Mouse (Mus musculus): ENCODE results near the gene Slc9a2. TPM values are rescaled to one million over a fixed set of nuclear protein-coding genes. Genes with fewer than 3 reads are reported as not detected.
A peak's percentile ranks its signal among the peaks of the same experiment; 100 is the strongest.

The Slc9a2 gene
- polyA plus RNA-seq, 1 experiment from 2014 or later: 0.11 TPM

DNA sequence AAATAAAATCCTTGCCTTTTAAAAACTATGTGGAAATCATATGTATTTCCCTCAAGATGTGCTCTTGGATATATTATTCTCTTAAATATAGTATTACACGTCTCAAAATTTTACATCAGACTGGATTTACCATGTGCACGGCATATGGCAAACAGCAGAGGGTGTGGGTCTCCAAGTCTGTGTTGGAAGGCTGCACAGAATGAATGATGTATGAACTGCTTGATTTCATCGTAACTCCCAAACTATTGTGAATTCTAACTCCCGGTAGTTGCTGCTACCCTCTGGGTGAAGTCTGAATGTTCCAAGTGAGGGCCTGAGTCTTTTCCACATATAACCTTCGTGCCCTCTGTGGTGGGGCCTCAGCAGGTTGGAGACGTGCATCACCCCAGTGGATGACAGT is 108.6 kb downstream of the Slc9a2 start:
- Histone ChIP-seq H3K27ac (ENCODE audit: low read length) (no peak overlapping the region), H3K4me1 (ENCODE audit: control insufficient read depth, low read depth, low read length) (peaks cover 5% of the 10 kb centered on the region), H3K36me3 (ENCODE audit: control insufficient read depth, insufficient read depth) (no peaks in the 10 kb centered on the region), H3K4me2 (ENCODE audit: low read depth, low read length) (no peak overlapping the region), H3K9me3 (replicated peaks; ENCODE audit: control insufficient read depth, low read length) (no peaks in the 10 kb centered on the region), H3K9ac (ENCODE audit: low read depth, low read length) (no peak overlapping the region), H3K4me3 (ENCODE audit: low read depth, low read length) (no peak overlapping the region), H3K27me3 (ENCODE audit: control insufficient read depth, insufficient read depth, low read depth, low read length) (no peaks in the 10 kb centered on the region)
- WGBS (ENCODE audit: insufficient replicate concordance): 74% methylated on average over 6 of the region's 6 CpGs
- ATAC-seq (ENCODE audit: low read depth): no peak

DNA sequence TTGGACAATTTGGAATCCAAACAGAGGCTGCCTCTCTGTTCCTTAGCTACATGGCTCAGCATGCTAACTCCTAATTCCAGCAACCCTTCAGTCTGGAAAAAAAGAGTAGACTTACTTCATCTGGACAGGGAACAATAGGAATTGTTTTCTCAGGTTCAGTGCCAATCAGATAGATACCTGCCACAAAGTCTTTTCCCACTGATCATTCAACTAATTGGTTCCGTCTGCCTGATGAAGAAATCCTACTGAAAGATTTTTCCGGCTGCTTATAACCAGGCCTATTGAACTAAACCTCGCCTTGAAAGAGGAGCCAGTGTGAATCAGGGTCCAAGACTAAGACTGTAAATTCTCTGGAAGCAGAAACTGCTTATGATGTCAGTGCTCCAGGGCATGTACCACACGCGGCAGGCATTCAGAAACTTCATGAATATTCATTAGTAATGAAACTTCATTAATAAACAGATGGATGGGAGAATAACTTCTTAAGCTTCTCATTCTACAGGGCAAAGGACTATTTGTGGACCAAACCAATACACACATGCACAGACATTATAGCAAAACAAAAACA is 109.4 kb downstream of the Slc9a2 start:
- ATAC-seq (ENCODE audit: low read depth): no peak
- WGBS (ENCODE audit: insufficient replicate concordance): 36% methylated on average over 5 of the region's 5 CpGs

DNA sequence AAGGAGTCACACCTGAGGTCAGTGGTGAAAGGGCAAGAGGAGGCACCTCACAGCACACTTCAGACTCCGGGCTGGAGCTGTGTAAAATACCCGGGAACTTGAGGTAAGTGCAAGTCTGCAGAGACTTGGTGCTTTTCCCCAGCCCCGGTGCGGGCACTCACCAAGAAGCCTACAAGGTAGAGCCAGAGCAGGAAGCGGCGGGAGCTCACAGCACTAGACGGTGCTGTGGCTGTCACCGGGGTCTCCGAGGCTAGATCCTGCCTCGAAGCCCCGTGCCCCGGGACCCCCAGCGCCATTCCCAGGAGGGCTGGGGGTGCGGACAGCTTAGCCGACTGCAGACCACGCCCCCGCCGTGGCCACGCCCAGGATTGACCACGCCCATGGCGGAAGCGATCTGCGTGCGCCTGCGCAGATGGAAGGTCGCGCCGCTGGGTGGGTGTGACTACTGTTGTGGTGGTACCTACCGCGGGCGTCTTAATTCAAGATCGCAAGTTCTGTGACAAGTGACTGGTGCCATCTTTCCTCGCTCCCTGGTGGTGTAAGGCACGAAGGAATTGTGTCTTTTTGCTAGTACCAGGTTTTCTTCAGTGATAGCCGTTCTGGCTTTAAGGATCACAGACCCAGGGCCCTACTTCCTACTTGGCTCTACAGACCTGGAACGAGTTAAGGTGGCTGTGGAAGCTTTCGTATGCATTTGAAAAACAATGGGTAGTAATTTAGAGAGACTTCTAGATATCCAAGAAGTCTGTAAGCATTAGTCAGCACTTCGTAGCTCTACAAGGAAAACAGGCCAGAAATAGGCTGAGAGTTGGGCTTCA is 110.2 kb downstream of the Slc9a2 start, which contains the start of gene Mfsd9:
Gene Mfsd9 (minus strand): TSS at position 364 of the 818 bp plus-strand sequence.
- Histone ChIP-seq H3K27ac (ENCODE audit: low read length) (peak within 1 kb of the TSS; percentile 16; the same call in 1 of the 2 replicates), H3K36me3 (ENCODE audit: control insufficient read depth, insufficient read depth) (no peaks in the 10 kb centered on the region), H3K4me1 (ENCODE audit: control insufficient read depth, low read depth, low read length) (peaks cover 5% of the 10 kb centered on the region), H3K9me3 (replicated peaks; ENCODE audit: control insufficient read depth, low read length) (no peaks in the 10 kb centered on the region), H3K4me3 (ENCODE audit: low read depth, low read length) (peak within 1 kb of the TSS; percentile 72), H3K27me3 (ENCODE audit: control insufficient read depth, insufficient read depth, low read depth, low read length) (no peaks in the 10 kb centered on the region), H3K9ac (ENCODE audit: low read depth, low read length) (peak within 1 kb of the TSS; percentile 71), H3K4me2 (ENCODE audit: low read depth, low read length) (peak within 1 kb of the TSS; percentile 79)
- 3% methylated on average over 37 of the region's 38 CpGs for WGBS (ENCODE audit: insufficient replicate concordance)
- ATAC-seq (ENCODE audit: low read depth): peak; percentile 87

More for the DNA sequence above, 109.4 kb downstream of the Slc9a2 start:
- H3K4me2 ChIP-seq (ENCODE audit: low read depth, low read length): peak overlapping the region; percentile 79
- no peaks in the 10 kb centered on the region for H3K36me3 ChIP-seq (ENCODE audit: control insufficient read depth, insufficient read depth)
- H3K4me1 ChIP-seq (ENCODE audit: control insufficient read depth, low read depth, low read length): peaks cover 5% of the 10 kb centered on the region
- no peaks in the 10 kb centered on the region for H3K9me3 ChIP-seq (replicated peaks; ENCODE audit: control insufficient read depth, low read length)
- H3K27me3 ChIP-seq (ENCODE audit: control insufficient read depth, insufficient read depth, low read depth, low read length): no peaks in the 10 kb centered on the region
- H3K27ac ChIP-seq (ENCODE audit: low read length): no peak overlapping the region
- peak overlapping the region; percentile 72 for H3K4me3 ChIP-seq (ENCODE audit: low read depth, low read length)
- H3K9ac ChIP-seq (ENCODE audit: low read depth, low read length): peak overlapping the region; percentile 71

DNA sequence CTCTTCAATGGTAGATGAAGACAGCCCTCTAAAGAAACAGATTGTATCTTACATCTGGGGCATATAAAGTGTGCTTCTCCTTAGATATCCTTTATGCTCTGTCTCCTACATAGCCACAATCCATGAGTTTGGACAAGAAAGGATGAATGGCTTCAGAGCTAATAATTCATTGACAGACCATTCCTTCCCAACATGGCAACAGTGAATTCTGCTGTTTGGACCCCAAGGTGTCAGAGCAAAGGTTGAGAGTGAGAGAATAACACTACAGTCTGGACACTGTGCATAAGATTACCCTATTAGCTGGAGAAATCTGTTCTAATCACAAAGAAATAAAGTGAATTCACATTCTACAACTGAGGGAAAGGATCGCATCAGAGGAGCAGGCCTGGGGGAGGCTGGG is 115.1 kb downstream of the Slc9a2 start:
- Histone ChIP-seq H3K27ac (ENCODE audit: low read length) (no peak overlapping the region), H3K9ac (ENCODE audit: low read depth, low read length) (no peak overlapping the region), H3K4me2 (ENCODE audit: low read depth, low read length) (no peak overlapping the region), H3K9me3 (replicated peaks; ENCODE audit: control insufficient read depth, low read length) (no peaks in the 10 kb centered on the region), H3K4me1 (ENCODE audit: control insufficient read depth, low read depth, low read length) (peaks cover 5% of the 10 kb centered on the region; the same call in 1 of the 2 replicates), H3K4me3 (ENCODE audit: low read depth, low read length) (no peak overlapping the region), H3K36me3 (ENCODE audit: control insufficient read depth, insufficient read depth) (no peaks in the 10 kb centered on the region), H3K27me3 (ENCODE audit: control insufficient read depth, insufficient read depth, low read depth, low read length) (no peaks in the 10 kb centered on the region)
- 76% methylated on average over 1 of the region's 1 CpGs for WGBS (ENCODE audit: insufficient replicate concordance)
- ATAC-seq (ENCODE audit: low read depth): no peak

DNA sequence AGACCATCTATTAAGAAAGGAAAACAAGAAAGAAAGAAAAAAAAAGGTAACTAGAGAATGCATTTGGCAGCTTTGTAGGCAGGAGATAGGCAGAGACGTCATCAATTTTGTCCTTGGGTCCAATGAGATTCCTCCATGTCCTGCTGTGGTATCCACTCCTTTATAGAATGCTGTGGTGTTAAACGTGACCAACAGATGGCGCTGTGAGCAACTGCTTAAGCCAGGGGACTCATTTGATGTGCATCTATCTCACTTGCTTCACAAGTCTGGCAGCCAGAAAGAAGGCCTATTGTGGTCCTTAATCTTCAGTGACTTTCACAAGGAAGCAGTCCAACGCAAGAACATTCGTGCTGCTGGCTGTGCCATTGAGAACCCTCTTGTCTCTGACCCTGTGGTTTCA is 117.0 kb downstream of the Slc9a2 start:
- Histone ChIP-seq H3K27me3 (ENCODE audit: control insufficient read depth, insufficient read depth, low read depth, low read length) (no peaks in the 10 kb centered on the region), H3K4me3 (ENCODE audit: low read depth, low read length) (no peak overlapping the region), H3K36me3 (ENCODE audit: control insufficient read depth, insufficient read depth) (no peaks in the 10 kb centered on the region), H3K9me3 (replicated peaks; ENCODE audit: control insufficient read depth, low read length) (no peaks in the 10 kb centered on the region), H3K27ac (ENCODE audit: low read length) (no peak overlapping the region), H3K4me1 (ENCODE audit: control insufficient read depth, low read depth, low read length) (no peaks in the 10 kb centered on the region), H3K9ac (ENCODE audit: low read depth, low read length) (no peak overlapping the region), H3K4me2 (ENCODE audit: low read depth, low read length) (no peak overlapping the region)
- 0 out of 2 replicates have a peak, but pooled peaks have one; percentile 16 for ATAC-seq (ENCODE audit: low read depth)
- 9% methylated on average over 5 of the region's 5 CpGs for WGBS (ENCODE audit: insufficient replicate concordance)

DNA sequence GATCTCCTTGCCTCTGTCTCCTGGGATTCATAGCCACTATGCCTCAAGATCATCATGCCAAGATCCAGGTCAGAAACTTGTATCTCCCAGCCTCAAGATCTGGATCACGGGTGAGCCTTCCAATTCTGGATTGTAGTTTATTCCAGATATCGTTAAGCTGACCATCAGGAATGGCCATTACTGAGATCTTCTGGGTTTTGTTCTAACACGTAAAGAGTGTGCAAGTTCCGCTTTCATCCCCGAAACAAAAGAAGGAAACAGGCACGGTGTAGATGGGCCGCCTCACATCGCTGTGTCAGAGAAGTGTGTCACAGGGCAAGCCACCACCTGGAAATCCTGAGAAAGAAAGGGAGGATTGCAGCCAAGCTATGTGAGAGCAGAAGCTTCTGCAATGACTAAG is 118.7 kb downstream of the Slc9a2 start:
- H3K9me3 ChIP-seq (replicated peaks; ENCODE audit: control insufficient read depth, low read length): no peaks in the 10 kb centered on the region
- no peak overlapping the region for H3K27ac ChIP-seq (ENCODE audit: low read length)
- no peak for ATAC-seq (ENCODE audit: low read depth)
- H3K4me3 ChIP-seq (ENCODE audit: low read depth, low read length): no peak overlapping the region
- no peaks in the 10 kb centered on the region for H3K27me3 ChIP-seq (ENCODE audit: control insufficient read depth, insufficient read depth, low read depth, low read length)
- no peaks in the 10 kb centered on the region for H3K4me1 ChIP-seq (ENCODE audit: control insufficient read depth, low read depth, low read length)
- no peak overlapping the region for H3K9ac ChIP-seq (ENCODE audit: low read depth, low read length)
- H3K4me2 ChIP-seq (ENCODE audit: low read depth, low read length): no peak overlapping the region
- 64% methylated on average over 8 of the region's 8 CpGs for WGBS (ENCODE audit: insufficient replicate concordance)
- H3K36me3 ChIP-seq (ENCODE audit: control insufficient read depth, insufficient read depth): no peaks in the 10 kb centered on the region

DNA sequence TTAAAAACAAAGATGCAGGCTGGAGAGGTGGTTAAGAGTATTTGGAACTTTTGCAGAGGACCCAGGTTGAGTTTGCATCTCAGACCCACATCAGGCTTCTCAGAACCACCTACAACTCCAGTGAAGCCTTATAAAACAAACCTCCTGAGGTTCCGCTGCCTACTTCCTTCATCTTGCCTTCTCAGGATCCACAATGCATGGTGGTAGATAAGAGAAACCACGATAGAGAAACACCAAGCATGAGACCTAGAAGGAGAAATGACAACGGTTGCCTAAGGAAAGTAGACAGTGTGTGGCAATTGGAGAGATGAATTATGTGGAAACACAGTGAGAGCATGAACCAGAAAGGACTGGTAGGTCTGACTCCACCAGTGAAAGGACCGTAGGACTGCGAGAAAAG is 120.5 kb downstream of the Slc9a2 start:
- Histone ChIP-seq H3K9ac (ENCODE audit: low read depth, low read length) (no peak overlapping the region), H3K27me3 (ENCODE audit: control insufficient read depth, insufficient read depth, low read depth, low read length) (no peaks in the 10 kb centered on the region), H3K4me3 (ENCODE audit: low read depth, low read length) (no peak overlapping the region), H3K9me3 (replicated peaks; ENCODE audit: control insufficient read depth, low read length) (no peaks in the 10 kb centered on the region), H3K4me1 (ENCODE audit: control insufficient read depth, low read depth, low read length) (no peaks in the 10 kb centered on the region), H3K27ac (ENCODE audit: low read length) (no peak overlapping the region), H3K4me2 (ENCODE audit: low read depth, low read length) (no peak overlapping the region), H3K36me3 (ENCODE audit: control insufficient read depth, insufficient read depth) (no peaks in the 10 kb centered on the region)
- ATAC-seq (ENCODE audit: low read depth): no peak
- 28% methylated on average over 5 of the region's 5 CpGs for WGBS (ENCODE audit: insufficient replicate concordance)

DNA sequence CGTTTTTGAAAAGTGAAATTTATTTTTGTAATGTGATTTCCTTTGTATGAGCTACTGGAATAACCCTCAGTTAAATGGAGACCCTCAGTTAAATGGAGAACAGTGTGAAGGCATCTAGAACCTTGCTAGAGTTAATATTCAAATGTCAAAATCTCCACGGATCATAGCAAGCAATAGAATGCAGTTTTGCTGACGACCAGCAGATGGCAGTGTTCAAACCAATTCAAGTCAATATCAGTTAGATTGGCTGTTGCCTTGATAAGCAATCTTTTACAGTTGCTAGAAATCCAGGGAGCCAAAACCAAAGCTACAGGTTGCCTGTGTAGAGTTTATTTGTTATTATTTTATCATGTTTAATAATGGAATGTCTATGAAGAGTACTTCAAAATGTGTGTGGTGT is 122.4 kb downstream of the Slc9a2 start:
- H3K36me3 ChIP-seq (ENCODE audit: control insufficient read depth, insufficient read depth): no peaks in the 10 kb centered on the region
- H3K9ac ChIP-seq (ENCODE audit: low read depth, low read length): no peak overlapping the region
- no peak for ATAC-seq (ENCODE audit: low read depth)
- no peak overlapping the region for H3K4me3 ChIP-seq (ENCODE audit: low read depth, low read length)
- no peak overlapping the region for H3K27ac ChIP-seq (ENCODE audit: low read length)
- no peaks in the 10 kb centered on the region for H3K9me3 ChIP-seq (replicated peaks; ENCODE audit: control insufficient read depth, low read length)
- no peaks in the 10 kb centered on the region for H3K27me3 ChIP-seq (ENCODE audit: control insufficient read depth, insufficient read depth, low read depth, low read length)
- H3K4me2 ChIP-seq (ENCODE audit: low read depth, low read length): no peak overlapping the region
- H3K4me1 ChIP-seq (ENCODE audit: control insufficient read depth, low read depth, low read length): no peaks in the 10 kb centered on the region
- 15% methylated on average over 3 of the region's 3 CpGs for WGBS (ENCODE audit: insufficient replicate concordance)

DNA sequence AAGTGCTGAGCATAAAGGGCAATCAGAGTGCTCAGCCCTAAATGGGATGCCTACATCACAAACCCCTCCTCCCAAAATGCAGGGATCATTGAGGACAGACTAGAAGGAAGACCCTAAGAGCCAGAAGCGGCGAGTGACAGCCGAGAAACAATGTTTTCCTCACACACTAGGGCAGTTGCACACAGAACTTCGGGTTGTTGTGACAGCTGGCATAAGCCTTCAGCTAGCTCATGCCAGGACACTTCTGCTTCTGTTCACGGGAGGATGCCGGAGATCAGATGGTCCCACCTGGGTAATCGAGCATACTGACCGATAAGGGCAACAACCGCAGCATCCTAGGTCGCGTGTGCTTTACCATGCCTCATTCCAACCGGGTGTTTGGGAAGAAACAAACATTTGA is 123.7 kb downstream of the Slc9a2 start:
- Histone ChIP-seq H3K4me1 (ENCODE audit: control insufficient read depth, low read depth, low read length) (no peaks in the 10 kb centered on the region), H3K36me3 (ENCODE audit: control insufficient read depth, insufficient read depth) (no peaks in the 10 kb centered on the region), H3K9me3 (replicated peaks; ENCODE audit: control insufficient read depth, low read length) (no peaks in the 10 kb centered on the region), H3K9ac (ENCODE audit: low read depth, low read length) (no peak overlapping the region), H3K4me3 (ENCODE audit: low read depth, low read length) (no peak overlapping the region), H3K27ac (ENCODE audit: low read length) (no peak overlapping the region), H3K4me2 (ENCODE audit: low read depth, low read length) (no peak overlapping the region), H3K27me3 (ENCODE audit: control insufficient read depth, insufficient read depth, low read depth, low read length) (no peaks in the 10 kb centered on the region)
- ATAC-seq (ENCODE audit: low read depth): no peak
- 74% methylated on average over 12 of the region's 12 CpGs for WGBS (ENCODE audit: insufficient replicate concordance)
